Mouse (Mus musculus): ENCODE measurements around the gene Cplane1. TPM values are rescaled to one million over a fixed set of nuclear protein-coding genes. Genes with fewer than 3 reads are reported as not detected.

The Cplane1 gene
- 17.6 TPM for polyA plus RNA-seq (2017; shearing (Covaris generic))

GRCm38 (mm10) chr15:8168591-8169265, at the start of gene Cplane1:
TSS of gene Cplane1 (plus strand) at chr15:8169106.

Other genes starting within 250 kb of the Cplane1 start
- gene Wdr70, start 69.9 kb upstream of the Cplane1 start, polyA plus RNA-seq (2017; shearing (Covaris generic)), result 38.1 TPM
- 12.7 TPM for gene Nup155, start 59.8 kb upstream of the Cplane1 start, polyA plus RNA-seq (2017; shearing (Covaris generic))